Mouse (Mus musculus) spleen, postnatal 10 days (tissue): ENCODE measurements at regions not wholly inside any gene's neighbourhood (a gene's known extent, or its start where the extent isn't known, plus 50 kb on each side); places are given as distances from the start of the nearest gene placed in this dataset.
A peak's percentile ranks its signal among the peaks of the same experiment; 100 is the strongest.

Source experiments
- DNase-seq, 2 experiments: peaks; one replicate each; pipeline ENCODE4 v3.0.0; 2021 to 2022; ENCODE audit warnings: low spot score in 2 of 2

- DNase-seq: peak in 1 of 2 experiments; percentile 13
Measured at GRCm38 (mm10) chr13:10538927-10539326, 178.3 kb upstream of the Chrm3 start.

- DNase-seq: no peak
Measured at GRCm38 (mm10) chr13:10527251-10527650, 166.6 kb upstream of the Chrm3 start.

- DNase-seq: no peak
Measured at GRCm38 (mm10) chr13:10526470-10527207, 166.0 kb upstream of the Chrm3 start.

- no peak for DNase-seq
Measured at GRCm38 (mm10) chr13:10504211-10504610, 143.6 kb upstream of the Chrm3 start.

GRCm38 (mm10) chr13:10455323-10455722, 94.7 kb upstream of the Chrm3 start:
- DNase-seq: peak in 1 of 2 experiments; percentile 17

GRCm38 (mm10) chr13:10454667-10455066, 94.0 kb upstream of the Chrm3 start:
- no peak for DNase-seq

GRCm38 (mm10) chr13:10451057-10451456, 90.4 kb upstream of the Chrm3 start:
- no peak for DNase-seq

GRCm38 (mm10) chr13:10449502-10449901, 88.9 kb upstream of the Chrm3 start:
- no peak for DNase-seq

- DNase-seq: no peak
Measured at GRCm38 (mm10) chr13:10447806-10448205, 87.2 kb upstream of the Chrm3 start.

- DNase-seq: no peak
Measured at GRCm38 (mm10) chr13:10445679-10446078, 85.0 kb upstream of the Chrm3 start.
